Comparison of ENCODE assay signal across 8 mouse cellular contexts in the genomic region with DNA sequence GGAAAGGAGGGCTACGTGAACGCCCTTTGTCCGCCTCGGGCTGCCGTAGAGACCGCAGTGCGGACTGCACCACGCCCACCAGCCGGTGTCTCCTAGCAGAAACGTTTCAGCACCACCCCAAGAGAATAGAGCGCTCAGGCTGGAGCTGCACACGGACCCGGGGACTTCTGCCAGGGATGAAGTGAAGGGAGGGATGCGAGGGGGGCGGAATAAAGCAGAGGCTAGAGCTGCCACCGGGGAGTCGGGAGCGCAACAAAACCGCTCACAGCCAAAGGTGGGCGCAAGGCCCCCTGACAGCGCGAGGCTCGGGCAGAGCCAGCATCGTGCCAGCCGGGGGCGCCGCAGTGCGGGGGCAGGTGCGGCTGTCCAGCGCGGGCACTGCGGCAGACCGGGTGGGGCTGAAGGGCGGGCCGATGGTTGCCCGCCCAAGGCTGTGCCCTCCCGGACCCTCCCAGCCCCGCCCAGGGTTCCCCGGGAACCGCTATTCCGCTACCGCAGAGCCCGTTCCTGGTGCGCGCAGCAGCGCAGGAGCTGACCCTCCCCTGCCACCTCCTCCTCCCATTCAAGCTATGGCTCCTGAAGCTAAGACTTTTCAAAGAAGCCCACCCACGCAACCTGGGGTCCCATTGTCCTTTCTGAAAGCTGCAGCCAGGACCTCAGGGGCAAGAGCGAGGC. TPM values are rescaled to one million over a fixed set of nuclear protein-coding genes. Genes with fewer than 3 reads are reported as not detected.
DNase-seq lines count a peak whose midpoint lies in the region; ATAC-seq and TF ChIP-seq lines count a peak whose summit lies in the region.
"Had no signal": no experiment of that assay in that cellular context is flagged by ENCODE, and none has a peak within 500 bp of the region (broad histone marks: within the 10 kb centered on the region; RNA-seq: fewer than 3 reads in every experiment).

No protein-coding gene starts in this region.

- H3K4me2 ChIP-seq in embryonic facial prominence, embryonic 11.5 days (ENCODE audit: low read depth, low read length), result peak overlapping the region; percentile 79
- H3K4me2 ChIP-seq in midbrain, embryonic 16.5 days (ENCODE audit: low read length), result peak overlapping the region; percentile 99

- peak overlapping the region; percentile 72 for H3K4me3 ChIP-seq in embryonic facial prominence, embryonic 11.5 days (ENCODE audit: low read depth, low read length)
- peak overlapping the region; percentile 90 for H3K4me3 ChIP-seq in midbrain, embryonic 16.5 days (ENCODE audit: low read depth, low read length)
- H3K4me3 ChIP-seq in testis, adult 2 months (ENCODE audit: control insufficient read depth, low read depth, low read length), result peak overlapping the region; percentile 92

- no peaks in the 10 kb centered on the region for H3K4me1 ChIP-seq in embryonic facial prominence, embryonic 11.5 days (ENCODE audit: control insufficient read depth, insufficient read depth, low read length)
- H3K4me1 ChIP-seq in midbrain, embryonic 16.5 days (ENCODE audit: control insufficient read depth, insufficient read depth, low read length), result peaks cover 28% of the 10 kb centered on the region
- H3K4me1 ChIP-seq in testis, adult 2 months (ENCODE audit: control insufficient read depth, insufficient read depth, low read length), result peaks cover 7% of the 10 kb centered on the region

- H3K27me3 ChIP-seq in embryonic facial prominence, embryonic 11.5 days (ENCODE audit: control insufficient read depth, insufficient read depth, low read length), result no peaks in the 10 kb centered on the region
- no peaks in the 10 kb centered on the region for H3K27me3 ChIP-seq in midbrain, embryonic 16.5 days (ENCODE audit: control insufficient read depth, insufficient read depth, low read depth, low read length)
- H3K27me3 ChIP-seq in testis, adult 2 months (ENCODE audit: control insufficient read depth, insufficient read depth, low read length), result no peaks in the 10 kb centered on the region; the same call in 1 of the 2 replicates

- peak; percentile 83 for ATAC-seq in embryonic facial prominence, embryonic 11.5 days (replicated peaks; ENCODE audit: insufficient number of reproducible peaks, low FRiP score, low TSS enrichment, low read depth)
- peak; percentile 71 for ATAC-seq in midbrain, embryonic 16.5 days

- no peaks in the 10 kb centered on the region for H3K36me3 ChIP-seq in embryonic facial prominence, embryonic 11.5 days (replicated peaks; ENCODE audit: control insufficient read depth, insufficient read depth, low read depth, low read length)
- H3K36me3 ChIP-seq in midbrain, embryonic 16.5 days (ENCODE audit: control insufficient read depth, insufficient read depth, low read length), result no peaks in the 10 kb centered on the region
- no peaks in the 10 kb centered on the region for H3K36me3 ChIP-seq in testis, adult 2 months (ENCODE audit: control insufficient read depth, insufficient read depth, low read length)

- 0% methylated on average over 27 of the region's 48 CpGs for WGBS in embryonic facial prominence, embryonic 11.5 days
- WGBS in midbrain, embryonic 16.5 days, result under 1% methylated on average over 42 of the region's 48 CpGs

- peak; percentile 94 for DNase-seq in brain, adult 2 months (ENCODE audit: low read depth, low spot score)
- peak; percentile 90 for DNase-seq in embryonic facial prominence, embryonic 11.5 days (ENCODE audit: low spot score)
- peak; percentile 84 to 86 for DNase-seq in heart, adult 18-20 months
- peak; percentile 47 for DNase-seq in kidney, adult 18-20 months
- peak; percentile 51 for DNase-seq in liver

- no peak for TF ChIP-seq CTCF in testis, adult 2 months (IDR thresholded peaks at IDR 0.05; ENCODE audit: control insufficient read depth, insufficient read depth, insufficient replicate concordance, low read depth, low read length)

- H3K9ac ChIP-seq in embryonic facial prominence, embryonic 11.5 days (replicated peaks; ENCODE audit: low read length), result peak overlapping the region; percentile 75
- H3K9ac ChIP-seq in midbrain, embryonic 16.5 days (ENCODE audit: low read depth, low read length), result peak overlapping the region; percentile 98

- H3K9me3 ChIP-seq in embryonic facial prominence, embryonic 11.5 days (replicated peaks; ENCODE audit: control insufficient read depth, low read length), result no peaks in the 10 kb centered on the region
- no peaks in the 10 kb centered on the region for H3K9me3 ChIP-seq in midbrain, embryonic 16.5 days (replicated peaks; ENCODE audit: control insufficient read depth, low read length, poor library complexity, severe bottlenecking)

- H3K27ac ChIP-seq in embryonic facial prominence, embryonic 11.5 days (replicated peaks; ENCODE audit: low read depth, low read length), result peak overlapping the region; percentile 77
- peak overlapping the region; percentile 99 for H3K27ac ChIP-seq in midbrain, embryonic 16.5 days (ENCODE audit: low read length)
- peak overlapping the region; percentile 27 for H3K27ac ChIP-seq in testis, adult 2 months (ENCODE audit: control insufficient read depth, insufficient read depth, low read depth, low read length)
- H3K27ac ChIP-seq: macrophage had no signal

- TF ChIP-seq POLR2A in testis, adult 2 months (IDR thresholded peaks at IDR 0.05; ENCODE audit: control insufficient read depth, low read depth, low read length), result peak; percentile 8; the same call in 1 of the 2 replicates

RNA-seq across cellular contexts. Expression of a gene that starts 1.3 kb away (rescaled TPM):
- polyA plus RNA-seq in embryonic facial prominence, embryonic 11.5 days (2014; fragmentation: Nextera tagmentation; extraction: Ambion mirVana), result 257 and 308 TPM in 2 replicates
- total RNA-seq in heart, adult 18-20 months (2021), result 10 to 100 TPM in 1 of 2 experiments, 1 to 10 TPM in 1; 9.9 to 10.8 TPM
- 1,966 and 2,233 TPM in 2 replicates for polyA plus RNA-seq in midbrain, embryonic 16.5 days (2015; fragmentation: Nextera tagmentation; extraction: Ambion mirVana)
- polyA plus RNA-seq in testis, adult 2 months (2012; rRNA removed), result 4.2 and 5.6 TPM in 2 replicates

Comparison
In these comparisons a context has a peak if more than half of its experiments do, and no peak if none do; other contexts are left out.
1. Peak in every context shown above with its lines: DNase-seq, ATAC-seq, H3K4me3 ChIP-seq and H3K27ac ChIP-seq.
2. H3K27ac ChIP-seq: peak in every context shown above with its lines; median percentile 99 in midbrain, embryonic 16.5 days; 77 in embryonic facial prominence, embryonic 11.5 days; 27 in testis, adult 2 months.
3. RNA of a gene that starts 1.3 kb away (polyA plus RNA-seq): 1,966 to 2,233 TPM in midbrain, embryonic 16.5 days and 257 to 308 TPM in embryonic facial prominence, embryonic 11.5 days; 4.2 to 5.6 TPM in testis, adult 2 months; every median in the first group is over 10 times any median in the second.